Mouse (Mus musculus): ENCODE data around the gene Nup210l. TPM values are rescaled to one million over a fixed set of nuclear protein-coding genes. Genes with fewer than 3 reads are reported as not detected.
"Not testable (repeated sequence)": the region's sequence is repeated elsewhere in the genome, so short reads cannot be mapped to it uniquely, and the experiment has no call there.

The Nup210l gene
- polyA plus RNA-seq, 1 experiment from 2014 or later: 0.67 TPM

GRCm38 (mm10) chr3:90103176-90103575, 756 bp upstream of the Nup210l start:
- 92% methylated on average over 2 of the region's 2 CpGs for WGBS
- no peaks in the 10 kb centered on the region for H3K27me3 ChIP-seq (ENCODE audit: control insufficient read depth, insufficient read depth, low read length)
- DNase-seq (ENCODE audit: low spot score) (no peak), ATAC-seq (replicated peaks; ENCODE audit: low FRiP score) (no peak)
- no peak overlapping the region for H3K27ac ChIP-seq (ENCODE audit: low read depth, low read length)
- H3K4me1 ChIP-seq (replicated peaks; ENCODE audit: control insufficient read depth, insufficient read depth, low read length): no peaks in the 10 kb centered on the region
- no peak overlapping the region for H3K4me2 ChIP-seq (ENCODE audit: low read depth, low read length, severe bottlenecking)
- no peak overlapping the region for H3K9ac ChIP-seq (ENCODE audit: low read length)
- H3K4me3 ChIP-seq (ENCODE audit: low read depth, low read length): no peak overlapping the region
- no peaks in the 10 kb centered on the region for H3K9me3 ChIP-seq (ENCODE audit: control insufficient read depth, low read length)
- peaks cover 3% of the 10 kb centered on the region; the same call in 1 of the 2 replicates for H3K36me3 ChIP-seq (ENCODE audit: control insufficient read depth, insufficient read depth, low read length)

GRCm38 (mm10) chr3:90111706-90112105, 7.8 kb downstream of the Nup210l start:
- no peak overlapping the region for H3K4me2 ChIP-seq (ENCODE audit: low read depth, low read length, severe bottlenecking)
- H3K9me3 ChIP-seq (ENCODE audit: control insufficient read depth, low read length): no peaks in the 10 kb centered on the region
- no peaks in the 10 kb centered on the region for H3K27me3 ChIP-seq (ENCODE audit: control insufficient read depth, insufficient read depth, low read length)
- ATAC-seq (replicated peaks; ENCODE audit: low FRiP score) (no peak), DNase-seq (ENCODE audit: low spot score) (no peak)
- H3K36me3 ChIP-seq (ENCODE audit: control insufficient read depth, insufficient read depth, low read length): no peaks in the 10 kb centered on the region
- WGBS: 78% methylated on average over 2 of the region's 2 CpGs
- no peak overlapping the region for H3K27ac ChIP-seq (ENCODE audit: low read depth, low read length)
- H3K4me3 ChIP-seq (ENCODE audit: low read depth, low read length): no peak overlapping the region
- H3K9ac ChIP-seq (ENCODE audit: low read length): no peak overlapping the region
- no peaks in the 10 kb centered on the region for H3K4me1 ChIP-seq (replicated peaks; ENCODE audit: control insufficient read depth, insufficient read depth, low read length)

- WGBS: 97% methylated on average over 2 of the region's 2 CpGs
- DNase-seq (ENCODE audit: low spot score): no peak
- no peak for ATAC-seq (replicated peaks; ENCODE audit: low FRiP score)
- no peak overlapping the region for H3K4me2 ChIP-seq (ENCODE audit: low read depth, low read length, severe bottlenecking)
- H3K27me3 ChIP-seq (ENCODE audit: control insufficient read depth, insufficient read depth, low read length): no peaks in the 10 kb centered on the region
- no peak overlapping the region for H3K9ac ChIP-seq (ENCODE audit: low read length)
- H3K9me3 ChIP-seq (ENCODE audit: control insufficient read depth, low read length): no peaks in the 10 kb centered on the region
- H3K4me1 ChIP-seq (replicated peaks; ENCODE audit: control insufficient read depth, insufficient read depth, low read length): no peaks in the 10 kb centered on the region
- no peaks in the 10 kb centered on the region for H3K36me3 ChIP-seq (ENCODE audit: control insufficient read depth, insufficient read depth, low read length)
- H3K27ac ChIP-seq (ENCODE audit: low read depth, low read length): no peak overlapping the region
- H3K4me3 ChIP-seq (ENCODE audit: low read depth, low read length): no peak overlapping the region
Observed at GRCm38 (mm10) chr3:90114342-90114741, 10.4 kb downstream of the Nup210l start.

GRCm38 (mm10) chr3:90115526-90115925, 11.6 kb downstream of the Nup210l start:
- Histone ChIP-seq H3K4me1 (replicated peaks; ENCODE audit: control insufficient read depth, insufficient read depth, low read length) (no peaks in the 10 kb centered on the region), H3K27me3 (ENCODE audit: control insufficient read depth, insufficient read depth, low read length) (no peaks in the 10 kb centered on the region), H3K4me3 (ENCODE audit: low read depth, low read length) (no peak overlapping the region), H3K27ac (ENCODE audit: low read depth, low read length) (no peak overlapping the region), H3K4me2 (ENCODE audit: low read depth, low read length, severe bottlenecking) (no peak overlapping the region), H3K9ac (ENCODE audit: low read length) (no peak overlapping the region), H3K36me3 (ENCODE audit: control insufficient read depth, insufficient read depth, low read length) (no peaks in the 10 kb centered on the region), H3K9me3 (ENCODE audit: control insufficient read depth, low read length) (no peaks in the 10 kb centered on the region)
- ATAC-seq (replicated peaks; ENCODE audit: low FRiP score) (no peak), DNase-seq (ENCODE audit: low spot score) (no peak)
- WGBS: 81% methylated on average over 3 of the region's 3 CpGs

GRCm38 (mm10) chr3:90118132-90118790, 14.3 kb downstream of the Nup210l start:
- no peak overlapping the region for H3K9ac ChIP-seq (ENCODE audit: low read length)
- DNase-seq (ENCODE audit: low spot score): no peak
- no peaks in the 10 kb centered on the region for H3K9me3 ChIP-seq (ENCODE audit: control insufficient read depth, low read length)
- no peak overlapping the region for H3K4me3 ChIP-seq (ENCODE audit: low read depth, low read length)
- WGBS: 93% methylated on average over 13 of the region's 13 CpGs
- no peaks in the 10 kb centered on the region for H3K4me1 ChIP-seq (replicated peaks; ENCODE audit: control insufficient read depth, insufficient read depth, low read length)
- ATAC-seq (replicated peaks; ENCODE audit: low FRiP score): no peak
- no peaks in the 10 kb centered on the region for H3K36me3 ChIP-seq (ENCODE audit: control insufficient read depth, insufficient read depth, low read length)
- no peaks in the 10 kb centered on the region for H3K27me3 ChIP-seq (ENCODE audit: control insufficient read depth, insufficient read depth, low read length)
- no peak overlapping the region for H3K4me2 ChIP-seq (ENCODE audit: low read depth, low read length, severe bottlenecking)
- H3K27ac ChIP-seq (ENCODE audit: low read depth, low read length): no peak overlapping the region

GRCm38 (mm10) chr3:90122036-90122435, 18.1 kb downstream of the Nup210l start:
- H3K4me2 ChIP-seq (ENCODE audit: low read depth, low read length, severe bottlenecking); H3K36me3 ChIP-seq (ENCODE audit: control insufficient read depth, insufficient read depth, low read length); ATAC-seq (replicated peaks; ENCODE audit: low FRiP score); H3K4me3 ChIP-seq (ENCODE audit: low read depth, low read length); DNase-seq (ENCODE audit: low spot score); H3K27me3 ChIP-seq (ENCODE audit: control insufficient read depth, insufficient read depth, low read length); H3K4me1 ChIP-seq (replicated peaks; ENCODE audit: control insufficient read depth, insufficient read depth, low read length); H3K27ac ChIP-seq (ENCODE audit: low read depth, low read length); H3K9ac ChIP-seq (ENCODE audit: low read length); H3K9me3 ChIP-seq (ENCODE audit: control insufficient read depth, low read length): not testable (repeated sequence)
- WGBS: 76% methylated on average over 5 of the region's 5 CpGs

- H3K4me1 ChIP-seq (replicated peaks; ENCODE audit: control insufficient read depth, insufficient read depth, low read length): no peaks in the 10 kb centered on the region
- no peak overlapping the region for H3K4me3 ChIP-seq (ENCODE audit: low read depth, low read length)
- no peaks in the 10 kb centered on the region for H3K27me3 ChIP-seq (ENCODE audit: control insufficient read depth, insufficient read depth, low read length)
- H3K36me3 ChIP-seq (ENCODE audit: control insufficient read depth, insufficient read depth, low read length): no peaks in the 10 kb centered on the region
- WGBS: 81% methylated on average over 5 of the region's 5 CpGs
- no peak for ATAC-seq (replicated peaks; ENCODE audit: low FRiP score)
- no peak overlapping the region for H3K9ac ChIP-seq (ENCODE audit: low read length)
- no peak overlapping the region for H3K4me2 ChIP-seq (ENCODE audit: low read depth, low read length, severe bottlenecking)
- no peaks in the 10 kb centered on the region for H3K9me3 ChIP-seq (ENCODE audit: control insufficient read depth, low read length)
- DNase-seq (ENCODE audit: low spot score): no peak
- H3K27ac ChIP-seq (ENCODE audit: low read depth, low read length): no peak overlapping the region
Observed at GRCm38 (mm10) chr3:90125710-90126109, 21.8 kb downstream of the Nup210l start.

- H3K4me2 ChIP-seq (ENCODE audit: low read depth, low read length, severe bottlenecking): no peak overlapping the region
- H3K9ac ChIP-seq (ENCODE audit: low read length): no peak overlapping the region
- WGBS: 93% methylated on average over 6 of the region's 6 CpGs
- no peak overlapping the region for H3K4me3 ChIP-seq (ENCODE audit: low read depth, low read length)
- no peaks in the 10 kb centered on the region for H3K27me3 ChIP-seq (ENCODE audit: control insufficient read depth, insufficient read depth, low read length)
- no peak overlapping the region for H3K27ac ChIP-seq (ENCODE audit: low read depth, low read length)
- H3K9me3 ChIP-seq (ENCODE audit: control insufficient read depth, low read length): no peaks in the 10 kb centered on the region
- no peaks in the 10 kb centered on the region for H3K36me3 ChIP-seq (ENCODE audit: control insufficient read depth, insufficient read depth, low read length)
- ATAC-seq (replicated peaks; ENCODE audit: low FRiP score): no peak
- no peaks in the 10 kb centered on the region for H3K4me1 ChIP-seq (replicated peaks; ENCODE audit: control insufficient read depth, insufficient read depth, low read length)
- DNase-seq (ENCODE audit: low spot score): no peak
Observed at GRCm38 (mm10) chr3:90127881-90128280, 23.9 kb downstream of the Nup210l start.

GRCm38 (mm10) chr3:90132745-90133144, 28.8 kb downstream of the Nup210l start:
- Histone ChIP-seq H3K4me1 (replicated peaks; ENCODE audit: control insufficient read depth, insufficient read depth, low read length) (no peaks in the 10 kb centered on the region), H3K4me3 (ENCODE audit: low read depth, low read length) (no peak overlapping the region)
- WGBS: 89% methylated on average over 3 of the region's 3 CpGs

More at GRCm38 (mm10) chr3:90132745-90133144, 28.8 kb downstream of the Nup210l start:
- Histone ChIP-seq H3K27ac (ENCODE audit: low read depth, low read length) (no peak overlapping the region), H3K4me2 (ENCODE audit: low read depth, low read length, severe bottlenecking) (no peak overlapping the region), H3K9ac (ENCODE audit: low read length) (no peak overlapping the region), H3K9me3 (ENCODE audit: control insufficient read depth, low read length) (no peaks in the 10 kb centered on the region), H3K27me3 (ENCODE audit: control insufficient read depth, insufficient read depth, low read length) (no peaks in the 10 kb centered on the region), H3K36me3 (ENCODE audit: control insufficient read depth, insufficient read depth, low read length) (no peaks in the 10 kb centered on the region)
- no peak for ATAC-seq (replicated peaks; ENCODE audit: low FRiP score)
- DNase-seq (ENCODE audit: low spot score): no peak
